Mouse (Mus musculus) cerebellum, adult 8-10 months (tissue): ENCODE data around the gene Hkdc1.
"Not testable (repeated sequence)": the region's sequence is repeated elsewhere in the genome, so short reads cannot be mapped to it uniquely, and the experiment has no call there.

Experiments
- DNase-seq: peaks from one replicate; pipeline ENCODE4 v3.0.0; 2022

Gene Hkdc1

GRCm38 (mm10) chr10:62422255-62422654, at the start of gene Hkdc1:
Hkdc1 (minus strand) TSS chr10:62422491.
- DNase-seq, result no peak

- no peak for DNase-seq
Measured at GRCm38 (mm10) chr10:62471105-62471504, 48.8 kb upstream of the Hkdc1 start.

- no peak for DNase-seq
Measured at GRCm38 (mm10) chr10:62469736-62470135, 47.4 kb upstream of the Hkdc1 start.

GRCm38 (mm10) chr10:62461321-62461720, 39.0 kb upstream of the Hkdc1 start:
- DNase-seq, result no peak

- not testable (repeated sequence) for DNase-seq
Measured at GRCm38 (mm10) chr10:62452001-62452400, 29.7 kb upstream of the Hkdc1 start.

- DNase-seq, result no peak
Measured at GRCm38 (mm10) chr10:62450280-62450640, 28.0 kb upstream of the Hkdc1 start.

- peak; percentile 95 for DNase-seq
Measured at GRCm38 (mm10) chr10:62449364-62450279, 27.3 kb upstream of the Hkdc1 start, which contains the start of the genes 4930507D05Rik and Supv3l1. 4930507D05Rik (plus strand) TSS chr10:62449489. Supv3l1 (minus strand) TSS chr10:62449738.

- no peak for DNase-seq
Measured at GRCm38 (mm10) chr10:62430427-62430826, 8.1 kb upstream of the Hkdc1 start.

- DNase-seq, result no peak
Measured at GRCm38 (mm10) chr10:62425081-62425871, 3.0 kb upstream of the Hkdc1 start.

- no peak for DNase-seq
Measured at GRCm38 (mm10) chr10:62421127-62421526, 1.2 kb downstream of the Hkdc1 start.

GRCm38 (mm10) chr10:62420399-62420798, 1.9 kb downstream of the Hkdc1 start:
- no peak for DNase-seq

- DNase-seq, result no peak
Measured at GRCm38 (mm10) chr10:62419422-62419821, 2.9 kb downstream of the Hkdc1 start.

- no peak for DNase-seq
Measured at GRCm38 (mm10) chr10:62418831-62419356, 3.4 kb downstream of the Hkdc1 start.

GRCm38 (mm10) chr10:62413606-62413982, 8.7 kb downstream of the Hkdc1 start:
- DNase-seq, result no peak

GRCm38 (mm10) chr10:62412906-62413605, 9.2 kb downstream of the Hkdc1 start:
- no peak for DNase-seq

GRCm38 (mm10) chr10:62411431-62412410, 10.6 kb downstream of the Hkdc1 start:
- DNase-seq, result peak; percentile 14

- DNase-seq, result peak; percentile 79
Measured at GRCm38 (mm10) chr10:62410943-62411342, 11.3 kb downstream of the Hkdc1 start.

- no peak for DNase-seq
Measured at GRCm38 (mm10) chr10:62404901-62405300, 17.4 kb downstream of the Hkdc1 start.

GRCm38 (mm10) chr10:62401641-62402111, 20.6 kb downstream of the Hkdc1 start:
- peak; percentile 25 for DNase-seq

GRCm38 (mm10) chr10:62383011-62383410, 39.3 kb downstream of the Hkdc1 start:
- no peak for DNase-seq

GRCm38 (mm10) chr10:62380936-62381335, 41.4 kb downstream of the Hkdc1 start:
- DNase-seq, result no peak
